Mouse (Mus musculus) neutrophil, adult 83 days (primary cell): ENCODE data around the gene Agbl3. TPM values are rescaled to one million over a fixed set of nuclear protein-coding genes. Genes with fewer than 3 reads are reported as not detected.

Experiments
- total RNA-seq, 2 experiments: library from RNA; stranded (reverse); gene quantifications; one replicate each; pipeline ENCODE4 v1.2.4; 2023

Agbl3 gene
- 1 to 10 TPM in 1 of 2 experiments, under 1 TPM in 1; 0.60 to 2.1 TPM for total RNA-seq

DNA sequence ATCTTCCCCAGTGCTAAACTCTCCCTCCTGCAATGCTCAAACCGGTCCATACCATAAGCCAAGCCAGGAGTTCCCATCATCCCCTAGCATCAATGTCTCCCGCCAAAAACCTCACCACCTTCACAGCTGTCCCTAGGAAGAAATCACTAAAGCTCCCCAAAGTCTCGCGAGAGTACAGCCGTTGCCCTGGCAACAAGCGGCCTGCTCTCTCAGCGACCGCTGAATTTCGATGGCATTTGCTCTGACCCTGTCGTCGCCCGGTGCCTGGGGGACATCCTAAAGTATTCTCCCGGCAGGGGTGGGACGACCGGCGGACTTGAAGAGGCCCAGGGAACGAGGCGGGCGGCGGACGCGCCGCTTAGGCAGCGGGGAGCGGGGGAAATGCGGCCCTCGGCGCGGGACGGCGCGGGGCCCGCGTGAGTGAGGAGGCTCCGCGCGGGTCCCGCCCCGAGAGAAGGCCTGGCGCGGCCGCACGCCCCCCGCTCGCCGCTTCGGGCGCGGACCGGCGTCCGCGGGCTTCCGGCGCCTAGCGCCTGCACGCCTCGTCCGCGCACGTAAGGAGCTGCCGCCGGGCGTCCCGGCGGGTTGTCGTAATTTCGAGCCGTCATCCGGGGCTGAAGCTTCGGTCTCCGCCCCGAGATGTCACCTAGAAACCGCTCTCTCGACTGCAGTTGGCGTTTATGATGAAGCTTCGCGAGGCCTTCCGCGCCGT lies at the start of gene Agbl3:
Agbl3 (plus strand) TSS at position 202 of the 712 bp plus-strand sequence.

GRCm38 (mm10) chr6:34862791-34863403 lies 82.7 kb downstream of the Agbl3 start, which contains the start of gene Tmem140:
Gene Tmem140, plus strand, starts transcription at chr6:34863146.

DNA sequence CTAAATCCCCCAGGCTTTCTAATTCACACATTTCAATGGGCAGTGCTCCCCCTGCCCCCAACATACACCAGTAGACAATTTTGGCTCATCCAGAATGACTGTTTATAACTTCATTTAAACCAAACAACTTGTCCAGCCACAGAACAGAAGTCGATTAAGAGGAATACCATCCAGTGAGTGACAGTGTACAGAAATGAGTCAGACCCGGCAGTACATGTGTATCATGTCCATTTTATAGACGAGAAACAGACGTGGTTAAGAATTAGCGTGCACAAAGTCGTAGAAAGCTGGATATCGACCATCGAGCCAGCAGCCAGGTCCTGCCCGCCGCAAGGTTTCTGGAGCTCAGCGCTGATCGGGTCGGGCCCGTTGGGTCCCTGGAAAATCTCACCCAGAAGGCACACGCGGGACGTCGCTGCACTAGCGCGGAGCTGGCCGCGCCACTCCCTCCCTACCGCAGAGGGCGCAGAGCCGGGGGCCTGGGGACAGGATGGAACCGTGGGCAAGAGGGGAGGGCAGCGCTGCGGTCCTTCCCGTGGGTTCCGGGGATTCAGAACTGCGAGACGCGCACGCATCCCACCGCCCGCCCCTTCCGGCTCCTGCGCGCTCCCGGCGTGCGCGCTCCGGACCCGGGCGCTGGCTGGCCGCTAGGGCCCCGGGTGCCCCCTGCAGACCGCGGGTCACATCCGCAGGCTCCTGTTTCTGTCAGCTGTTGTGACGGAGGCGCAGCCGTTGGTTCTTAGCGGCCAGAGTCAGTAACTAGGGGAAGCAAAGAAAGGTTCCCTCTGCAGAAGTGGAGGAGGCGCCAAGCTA lies 97.5 kb downstream of the Agbl3 start, which contains the start of gene Cyren:
Cyren (minus strand) TSS at position 552 of the 813 bp plus-strand sequence.

Other genes starting within 250 kb of the Agbl3 start
- gene Cald1, start 181.9 kb upstream of the Agbl3 start, total RNA-seq = under 1 TPM; 0.64 to 0.81 TPM
- 1 to 10 TPM; 6.3 to 8.5 TPM for gene Tmem140, start 82.7 kb downstream of the Agbl3 start, total RNA-seq
- gene Cyren, start 97.6 kb downstream of the Agbl3 start, total RNA-seq = 10 to 100 TPM; 10.4 to 12.1 TPM
- gene Wdr91, start 130.4 kb downstream of the Agbl3 start, total RNA-seq = 10 to 100 TPM; 17.3 to 24.9 TPM
- not detected for gene Stra8, start 139.7 kb downstream of the Agbl3 start, total RNA-seq
- under 1 TPM in 1 of 2 experiments, not detected in 1; 0.33 TPM for gene Slc23a4, start 208.0 kb downstream of the Agbl3 start, total RNA-seq